8 mouse cellular contexts compared by ENCODE assay signal in genomic region chr13:15741771-15742170, GRCm38 (mm10).
DNase-seq lines count a peak whose midpoint lies in the region.

No protein-coding gene starts in this region.

- peak; percentile 94 for DNase-seq in Muller cell, postnatal 12 days (ENCODE audit: inconsistent ontology term)
- peak; percentile 67 to 76 for DNase-seq in adrenal gland, postnatal 36 days
- DNase-seq in gastrocnemius, postnatal 10 days = peak; percentile 81
- DNase-seq in kidney, adult 18-20 months = peak; percentile 49
- peak; percentile 45 to 70 for DNase-seq in left cerebral cortex, postnatal 25 days (ENCODE audit: low spot score in 2 of 2)
- DNase-seq in ovary, postnatal 14 days (ENCODE audit: low spot score) = peak; percentile 71
- DNase-seq in thymus, postnatal 14 days = no peak
- no peak for DNase-seq in spleen, postnatal 10 days (ENCODE audit: low spot score in 2 of 2)

- intact Hi-C loops in left cerebral cortex, postnatal 25 days (cut with DNase I) = no loop called here

Comparison
In these comparisons a context has a peak if more than half of its experiments do, and no peak if none do; other contexts are left out.
1. DNase-seq: peak in Muller cell, postnatal 12 days (single experiment), adrenal gland, postnatal 36 days (2 of 2), gastrocnemius, postnatal 10 days (single experiment), kidney, adult 18-20 months (single experiment), left cerebral cortex, postnatal 25 days (2 of 2) and ovary, postnatal 14 days (single experiment); none in thymus, postnatal 14 days (single experiment) and spleen, postnatal 10 days (0 of 2).